Mouse (Mus musculus): ENCODE data around the gene Hsf2. TPM values are rescaled to one million over a fixed set of nuclear protein-coding genes. Genes with fewer than 3 reads are reported as not detected.
"Not testable (repeated sequence)": the region's sequence is repeated elsewhere in the genome, so short reads cannot be mapped to it uniquely, and the experiment has no call there.

Hsf2 gene
- polyA plus RNA-seq, 1 experiment from 2014 or later, result 59.7 TPM

DNA sequence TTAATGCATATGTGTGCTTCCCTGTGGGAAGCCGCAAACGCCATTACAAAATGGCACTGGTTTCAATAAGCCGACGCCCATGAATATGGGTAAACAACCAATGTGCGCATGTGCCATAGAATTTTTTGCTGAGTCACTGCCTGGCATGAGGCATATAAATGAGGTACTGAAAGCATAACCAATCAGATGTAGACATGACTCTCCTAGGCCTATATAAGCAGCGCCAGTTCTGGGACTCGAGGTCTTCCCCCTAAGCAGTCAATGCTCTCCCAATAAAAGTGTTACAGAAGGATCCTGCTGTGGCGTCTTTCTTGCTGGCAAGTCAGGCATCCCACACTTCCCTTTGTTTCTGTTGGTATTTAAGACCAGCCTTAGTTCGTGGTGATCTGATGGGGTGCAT, 57.7 kb downstream of the Hsf2 start:
- 74% methylated on average over 9 of the region's 9 CpGs for WGBS
- H3K4me1 ChIP-seq; H3K4me3 ChIP-seq; H3K36me3 ChIP-seq; H3K27ac ChIP-seq; H3K9ac ChIP-seq; H3K9me3 ChIP-seq; H3K27me3 ChIP-seq (replicated peaks); ATAC-seq (ENCODE audit: low FRiP score, low read depth); H3K4me2 ChIP-seq (replicated peaks): not testable (repeated sequence)

DNA sequence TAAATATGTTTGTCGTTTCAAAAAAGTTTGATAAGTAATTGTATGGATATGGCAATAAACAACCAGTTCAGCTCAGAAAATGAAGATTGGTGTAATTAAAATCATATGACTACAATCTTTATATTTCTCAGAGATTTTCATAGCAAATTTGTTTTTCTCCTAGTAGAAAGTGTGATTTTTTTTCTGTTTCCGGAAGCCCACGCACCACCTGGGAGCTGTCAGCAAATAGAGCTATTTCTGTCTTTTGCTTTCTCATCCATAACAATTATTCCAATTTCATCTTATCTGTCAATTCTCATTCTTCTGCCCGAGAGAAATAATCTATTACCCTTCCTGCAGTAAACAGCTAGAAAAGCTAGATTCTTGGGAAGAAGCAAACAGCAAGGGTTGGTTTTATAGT, 63.4 kb downstream of the Hsf2 start:
- no peak overlapping the region for H3K4me3 ChIP-seq
- H3K4me2 ChIP-seq (replicated peaks), result no peak overlapping the region
- H3K9ac ChIP-seq, result no peak overlapping the region
- no peaks in the 10 kb centered on the region for H3K27me3 ChIP-seq (replicated peaks)
- 83% methylated on average over 4 of the region's 4 CpGs for WGBS
- no peak overlapping the region for H3K27ac ChIP-seq
- H3K36me3 ChIP-seq, result no peaks in the 10 kb centered on the region
- no peaks in the 10 kb centered on the region for H3K9me3 ChIP-seq
- H3K4me1 ChIP-seq, result no peaks in the 10 kb centered on the region
- no peak for ATAC-seq (ENCODE audit: low FRiP score, low read depth)

DNA sequence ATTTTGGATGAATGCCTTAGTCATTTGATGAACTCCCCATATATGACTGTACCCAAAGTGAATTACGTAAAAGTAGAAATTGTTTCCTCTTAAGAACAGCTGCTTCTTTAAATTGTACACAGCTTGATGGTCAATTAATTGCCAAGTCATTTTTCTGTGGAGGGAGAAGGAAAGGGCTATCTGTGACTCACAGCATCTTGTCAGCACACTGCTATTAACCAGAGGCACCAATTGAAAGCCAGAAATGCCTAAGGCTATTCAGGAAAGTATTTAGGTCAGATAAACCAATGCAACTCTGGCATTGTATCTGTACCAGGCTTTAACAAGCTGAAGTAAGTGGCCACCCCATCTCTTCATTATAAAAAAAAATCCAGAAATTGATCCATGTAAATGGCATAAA, 67.5 kb downstream of the Hsf2 start:
- 89% methylated on average over 1 of the region's 1 CpGs for WGBS
- ATAC-seq (ENCODE audit: low FRiP score, low read depth), result no peak
- Histone ChIP-seq H3K36me3 (no peaks in the 10 kb centered on the region), H3K27me3 (replicated peaks) (no peaks in the 10 kb centered on the region), H3K4me3 (no peak overlapping the region), H3K4me2 (replicated peaks) (no peak overlapping the region), H3K9ac (no peak overlapping the region), H3K27ac (no peak overlapping the region), H3K4me1 (no peaks in the 10 kb centered on the region), H3K9me3 (no peaks in the 10 kb centered on the region)

DNA sequence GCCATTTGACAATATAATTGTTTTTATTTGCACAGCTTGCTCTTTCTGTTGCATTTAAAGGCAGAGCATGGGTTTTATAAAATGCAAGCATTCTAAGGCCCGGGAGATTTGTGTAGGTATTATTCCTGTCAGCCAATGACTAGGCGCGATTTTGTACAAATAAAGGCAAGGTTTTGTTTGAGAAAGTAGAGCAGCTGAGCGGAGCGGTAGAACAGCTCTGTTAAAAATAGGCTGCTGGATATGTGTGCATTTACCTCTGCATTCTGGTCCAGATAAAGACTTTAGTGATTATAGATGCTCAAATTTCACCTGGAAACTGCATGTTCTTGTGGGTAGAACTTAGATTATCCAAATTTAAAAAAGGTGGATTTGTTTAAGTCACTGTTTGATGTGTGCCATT, 71.4 kb downstream of the Hsf2 start:
- Histone ChIP-seq H3K9ac (no peak overlapping the region), H3K36me3 (no peaks in the 10 kb centered on the region), H3K27me3 (replicated peaks) (no peaks in the 10 kb centered on the region), H3K4me3 (no peak overlapping the region), H3K9me3 (no peaks in the 10 kb centered on the region), H3K27ac (no peak overlapping the region), H3K4me2 (replicated peaks) (no peak overlapping the region), H3K4me1 (no peaks in the 10 kb centered on the region)
- 88% methylated on average over 5 of the region's 5 CpGs for WGBS
- no peak for ATAC-seq (ENCODE audit: low FRiP score, low read depth)

Other genes starting within 250 kb of the Hsf2 start
- 292 and 323 TPM in 2 replicates for gene Serinc1, start 46.1 kb downstream of the Hsf2 start, polyA plus RNA-seq (2016; fragmentation: Nextera tagmentation; extraction: Ambion mirVana)
- gene Pkib, start 145.6 kb downstream of the Hsf2 start, polyA plus RNA-seq (2016; fragmentation: Nextera tagmentation; extraction: Ambion mirVana), result 1.0 and 1.8 TPM in 2 replicates